Mouse (Mus musculus): Measurements from ENCODE around the gene Gm11756. TPM values are rescaled to one million over a fixed set of nuclear protein-coding genes. Genes with fewer than 3 reads are reported as not detected.
"Not testable (repeated sequence)": the region's sequence is repeated elsewhere in the genome, so short reads cannot be mapped to it uniquely, and the experiment has no call there.

Gm11756 gene
- 1 to 10 TPM in 1 of 2 experiments, not detected in 1; 1.3 TPM for total RNA-seq (2021)
- long read RNA-seq, experiment 1, partial matches to known transcripts: 0 of 3 reads
- long read RNA-seq, experiment 1, other reads (novel, unspliced or antisense): 3 of 3 reads
- long read RNA-seq, experiment 2: 0 reads

- H3K27ac ChIP-seq; DNase-seq; intact Hi-C loops (cut with DNase I); H3K4me3 ChIP-seq: not testable (repeated sequence)
These were observed at the start of gene Gm11756 for GRCm38 (mm10) chr4:73920660-73921059. Gene Gm11756 (minus strand): TSS chr4:73920760.

- DNase-seq: peak; percentile 44
- intact Hi-C loops (cut with DNase I): loop anchor here (2.0 kb wide), 1 partner anchor 30 kb away; no protein-coding TSS in a partner anchor
- Histone ChIP-seq H3K4me3 (peak within 1 kb of the TSS; percentile 75), H3K27ac (peak within 1 kb of the TSS; percentile 93)
- no peak for TF ChIP-seq CTCF (IDR thresholded peaks at IDR 0.05)
These were observed 29.9 kb upstream of the Gm11756 start, which contains the start of gene 2310002L09Rik for GRCm38 (mm10) chr4:73950375-73950896. Gene 2310002L09Rik (minus strand): TSS chr4:73950846.

GRCm38 (mm10) chr4:73905853-73906252, 14.7 kb downstream of the Gm11756 start, which contains the start of gene Gm13871:
Gene Gm13871 (minus strand): TSS chr4:73905953.
- H3K4me3 ChIP-seq; intact Hi-C loops (cut with DNase I); H3K27ac ChIP-seq; DNase-seq: not testable (repeated sequence)

GRCm38 (mm10) chr4:73891012-73891411, 29.5 kb downstream of the Gm11756 start, which contains the start of gene Gm11757:
Gene Gm11757 (minus strand): TSS chr4:73891112.
- intact Hi-C loops (cut with DNase I); DNase-seq; H3K4me3 ChIP-seq; H3K27ac ChIP-seq: not testable (repeated sequence)

- intact Hi-C loops (cut with DNase I): not testable (repeated sequence)
These were observed 44.4 kb downstream of the Gm11756 start, which contains the start of gene Gm11758 for GRCm38 (mm10) chr4:73876166-73876565. Gene Gm11758 (minus strand): TSS chr4:73876266.

More at GRCm38 (mm10) chr4:73876166-73876565, 44.4 kb downstream of the Gm11756 start, which contains the start of gene Gm11758:
- H3K4me3 ChIP-seq, H3K27ac ChIP-seq, DNase-seq: not testable (repeated sequence)

Other genes starting within 250 kb of the Gm11756 start
- not detected for gene Gm428, start 237.2 kb downstream of the Gm11756 start, total RNA-seq (2021)
- gene Rasef, start 129.8 kb downstream of the Gm11756 start, total RNA-seq (2021): not detected
- gene Gm11758, start 44.5 kb downstream of the Gm11756 start, total RNA-seq (2021): not detected
- under 1 TPM in 1 of 2 experiments, not detected in 1; 0.20 TPM for gene Gm11757, start 29.6 kb downstream of the Gm11756 start, total RNA-seq (2021)
- gene Gm13871, start 14.8 kb downstream of the Gm11756 start, total RNA-seq (2021): under 1 TPM in 1 of 2 experiments, not detected in 1; 0.20 TPM
- 100 to 1,000 TPM; 117 to 174 TPM for gene 2310002L09Rik, start 30.1 kb upstream of the Gm11756 start, total RNA-seq (2021)
- gene Frmd3, start 92.7 kb upstream of the Gm11756 start, total RNA-seq (2021): under 1 TPM; 0.11 to 0.18 TPM